Mouse (Mus musculus): ENCODE measurements around the gene Tcf23.
"Not testable (repeated sequence)": the region's sequence is repeated elsewhere in the genome, so short reads cannot be mapped to it uniquely, and the experiment has no call there.

The Tcf23 gene

GRCm38 (mm10) chr5:30994910-30995635 is 26.6 kb downstream of the Tcf23 start:
- DNase-seq (ENCODE audit: low spot score) = no peak

- peak; percentile 55 for DNase-seq (ENCODE audit: low spot score)
Measured at GRCm38 (mm10) chr5:30998306-30998705, 29.8 kb downstream of the Tcf23 start.

GRCm38 (mm10) chr5:30999324-30999723 is 30.9 kb downstream of the Tcf23 start:
- DNase-seq (ENCODE audit: low spot score) = no peak

- DNase-seq (ENCODE audit: low spot score) = no peak
Measured at GRCm38 (mm10) chr5:31000122-31000521, 31.7 kb downstream of the Tcf23 start.

DNA sequence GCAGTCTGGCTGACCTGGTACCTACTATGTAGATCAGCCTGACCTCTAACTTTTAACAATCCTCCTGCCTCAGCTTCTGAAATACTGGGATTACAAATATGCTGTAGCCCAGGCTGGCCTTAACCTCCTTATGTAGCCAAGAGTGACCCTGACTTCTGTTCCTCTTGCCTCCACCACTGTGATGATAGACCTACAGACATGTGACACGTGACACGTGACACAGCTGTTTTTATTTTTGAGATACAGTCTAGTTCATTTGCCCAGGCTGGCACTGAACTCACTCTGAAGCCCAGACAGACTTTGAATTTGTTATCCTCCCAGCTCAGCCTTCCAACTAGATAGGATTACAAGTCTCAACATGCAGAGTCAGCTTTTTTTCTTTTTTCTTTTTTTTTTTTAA is 32.5 kb downstream of the Tcf23 start:
- DNase-seq (ENCODE audit: low spot score) = no peak

GRCm38 (mm10) chr5:31001560-31001959 is 33.1 kb downstream of the Tcf23 start:
- no peak for DNase-seq (ENCODE audit: low spot score)

GRCm38 (mm10) chr5:31004184-31004583 is 35.7 kb downstream of the Tcf23 start:
- DNase-seq (ENCODE audit: low spot score) = peak; percentile 87

- no peak for DNase-seq (ENCODE audit: low spot score)
Measured at GRCm38 (mm10) chr5:31012737-31013136, 44.3 kb downstream of the Tcf23 start.

DNA sequence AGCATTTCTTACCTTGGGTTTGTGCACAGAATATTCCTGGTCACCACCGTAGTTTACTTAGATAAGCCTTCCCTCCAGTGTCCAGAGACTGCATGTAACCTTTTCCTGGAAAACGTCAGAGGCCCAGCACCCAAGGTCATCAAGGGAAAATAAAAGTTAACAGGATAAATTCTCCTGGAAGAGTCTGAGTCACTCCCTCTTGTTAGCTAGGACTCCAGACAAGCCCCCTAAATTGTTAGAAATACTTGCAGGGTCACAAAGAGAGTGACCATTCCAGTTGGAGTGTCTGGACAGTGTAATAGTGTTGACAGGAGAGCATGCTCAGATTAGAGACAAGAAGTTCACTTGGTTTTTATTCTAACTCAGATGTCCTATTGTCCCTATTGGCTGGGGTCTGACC is 47.5 kb downstream of the Tcf23 start:
- DNase-seq (ENCODE audit: low spot score) = no peak

- not testable (repeated sequence) for DNase-seq (ENCODE audit: low spot score)
Measured at GRCm38 (mm10) chr5:31021790-31022189, 53.3 kb downstream of the Tcf23 start.

DNA sequence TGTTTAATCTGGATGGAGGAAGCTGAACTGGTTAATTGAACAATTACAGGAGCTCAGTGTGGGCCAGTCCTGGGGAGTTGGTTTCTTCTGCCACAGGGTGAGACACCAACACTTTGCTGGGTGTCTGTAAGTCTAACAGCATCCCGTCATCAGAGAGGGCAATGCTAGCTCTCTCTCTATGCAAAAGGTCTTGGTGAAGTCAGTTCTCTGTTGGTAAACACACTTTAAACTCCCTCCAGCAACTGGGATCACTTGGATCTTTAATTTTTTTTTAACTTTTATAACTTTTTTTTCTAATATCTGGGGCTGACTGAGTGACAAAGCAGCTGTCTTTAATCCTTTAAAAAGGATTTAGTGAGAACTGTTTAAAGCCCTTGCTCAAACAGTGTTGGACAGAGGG is 54.2 kb downstream of the Tcf23 start:
- DNase-seq (ENCODE audit: low spot score) = no peak

DNA sequence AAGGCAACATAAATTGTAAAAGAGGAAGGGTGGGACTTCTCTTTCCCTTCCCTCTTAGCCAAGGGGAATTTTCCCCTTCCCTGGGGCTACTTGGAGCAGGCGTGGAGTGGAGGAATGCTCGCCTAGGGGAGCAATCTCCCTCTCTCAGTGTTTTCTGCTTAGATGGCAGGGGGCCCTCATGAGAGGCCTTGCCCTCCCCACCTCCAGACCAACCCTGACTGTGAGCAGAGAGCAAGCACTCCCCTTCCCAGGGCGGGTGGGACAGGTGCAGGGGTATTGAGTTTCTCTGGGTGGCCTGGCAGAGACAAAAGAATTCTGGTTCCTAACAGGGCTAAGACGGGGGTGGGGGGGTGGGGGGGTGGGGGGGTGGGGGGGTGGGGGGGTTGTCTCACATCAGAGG is 54.8 kb downstream of the Tcf23 start:
- DNase-seq (ENCODE audit: low spot score) = no peak

GRCm38 (mm10) chr5:31024641-31025040 is 56.2 kb downstream of the Tcf23 start:
- DNase-seq (ENCODE audit: low spot score) = no peak

Measured in embryo, embryonic 10 days (tissue).